Mouse (Mus musculus) liver, adult 2 months (tissue): ENCODE measurements around the gene Il2rb.

Experiments used
- CTCF ChIP-seq: fragments of 200-500 bp; IDR thresholded peaks from 2 replicates; pipeline ENCODE4 v1.5.1; 2011; ENCODE audit warnings: low read depth, low read length, control low read depth
- POLR2A ChIP-seq: fragments of 200-500 bp; IDR thresholded peaks from 2 replicates; pipeline ENCODE4 v1.6.1; 2011; ENCODE audit warnings: low read length, control low read depth; ENCODE audit not compliant: insufficient read depth; ENCODE audit errors: extremely low read depth

GRCm38 (mm10) chr15:78482518-78482917 is 12.6 kb downstream of the Il2rb start:
- TF ChIP-seq POLR2A (no peak), CTCF (no peak)
